Mouse (Mus musculus): ENCODE measurements around the gene Fam173a.

- TF ChIP-seq CTCF (IDR thresholded peaks at IDR 0.05; ENCODE audit: insufficient read depth, low read length) (no peak), POLR2A (IDR thresholded peaks at IDR 0.05; ENCODE audit: borderline replicate concordance, extremely low read depth, low read depth, low read length) (no peak)
Observed at GRCm38 (mm10) chr17:25806507-25806906, 13.8 kb upstream of the Fam173a start.
